Mouse (Mus musculus): ENCODE results near the gene Gm9844.

DNA sequence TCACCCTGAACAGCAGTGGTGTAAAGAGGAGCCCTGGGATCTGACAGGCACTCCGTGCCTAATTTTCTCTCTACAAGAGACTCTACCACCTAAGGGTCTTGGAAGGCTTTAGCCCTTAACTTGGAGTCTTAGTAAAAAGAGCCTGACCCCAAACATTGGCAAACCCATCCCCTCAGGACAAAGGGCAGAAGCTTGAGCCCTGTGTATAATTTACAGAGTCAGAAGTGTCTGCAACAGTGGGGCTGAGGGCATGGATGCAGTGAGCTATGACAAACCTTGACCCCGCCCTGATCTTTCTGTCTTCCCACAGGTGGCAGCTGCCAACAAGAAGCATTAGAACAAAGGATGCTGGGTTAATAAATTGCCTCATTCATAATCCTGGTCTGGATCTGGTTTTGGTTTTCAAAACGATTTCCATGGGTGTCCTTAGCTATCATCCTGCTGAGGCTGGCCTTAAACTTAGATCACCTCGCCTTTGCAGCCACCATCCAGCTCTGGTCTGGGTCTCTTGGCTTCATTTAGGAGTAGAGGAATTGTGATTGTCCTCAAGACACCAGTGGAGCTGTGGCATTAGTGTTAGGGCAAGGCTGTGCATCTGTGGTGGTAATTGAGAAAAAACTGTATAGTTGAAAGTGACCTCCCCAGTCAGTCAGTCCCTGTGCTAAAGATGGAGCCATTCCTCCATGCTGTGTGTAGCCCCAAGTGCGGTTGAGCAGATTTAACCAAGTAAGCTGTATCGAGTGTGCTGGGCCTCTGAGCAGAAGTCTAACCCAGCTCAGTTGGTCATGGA, 27.6 kb downstream of the Gm9844 start:
- TF ChIP-seq CTCF (IDR thresholded peaks at IDR 0.05; ENCODE audit: extremely low read depth, insufficient read length, insufficient replicate concordance, low read depth, low read length) (no peak), POLR2A (IDR thresholded peaks at IDR 0.05; ENCODE audit: low read depth, low read length) (no peak)
